Mouse (Mus musculus) E14TG2a.4 (cell line): ENCODE measurements around the gene Dscam.

ENCODE experiments used
- CTCF ChIP-seq: conservative IDR thresholded peaks from 2 replicates; pipeline ENCODE4 v1.5.1; 2014; ENCODE audit warnings: low read length
- NANOG ChIP-seq: IDR thresholded peaks from 2 replicates; pipeline ENCODE4 v1.6.1; 2014; ENCODE audit warnings: borderline replicate concordance, low read length, mixed read lengths
- POU5F1 ChIP-seq: IDR thresholded peaks from 2 replicates; pipeline ENCODE4 v1.6.1; 2014; ENCODE audit warnings: low read length, borderline replicate concordance

GRCm38 (mm10) chr16:96759081-96759603, 411.4 kb downstream of the Dscam start:
- TF ChIP-seq CTCF, result no peak
- TF ChIP-seq NANOG, result no peak
- no peak for TF ChIP-seq POU5F1
